Mouse (Mus musculus) limb, embryonic 11.5 days (tissue): ENCODE results near the gene Gbp5. TPM values are rescaled to one million over a fixed set of nuclear protein-coding genes. Genes with fewer than 3 reads are reported as not detected.

Experiments
- ATAC-seq: fragments of 200-750 bp; cut with Nextera tagmentation; 2 replicates; pipeline ENCODE4 v1.8.0; 2017; ENCODE audit warnings: low read depth; ENCODE audit not compliant: insufficient number of reproducible peaks, low FRiP score, low TSS enrichment
- DNase-seq: peaks from one replicate; pipeline ENCODE4 v3.0.0-alpha.2; 2015; ENCODE audit warnings: low spot score
- H3K27ac ChIP-seq: fragments of 300-500 bp; sonication (generic); replicated peaks from 2 replicates; pipeline ENCODE4 v1.5.1; 2014; ENCODE audit warnings: low read depth, mild to moderate bottlenecking, low read length
- H3K27me3 ChIP-seq: fragments of 300-500 bp; sonication (generic); 2 replicates; pipeline ENCODE4 v1.6.1; 2014; ENCODE audit warnings: mild to moderate bottlenecking, low read length, mixed read lengths; ENCODE audit not compliant: control insufficient read depth, insufficient read depth
- H3K36me3 ChIP-seq: fragments of 300-500 bp; sonication (generic); 2 replicates; pipeline ENCODE4 v1.6.1; 2014; ENCODE audit warnings: mild to moderate bottlenecking, low read length, moderate library complexity, mixed read lengths; ENCODE audit not compliant: control insufficient read depth, insufficient read depth
- H3K4me1 ChIP-seq: fragments of 300-500 bp; sonication (generic); 2 replicates; pipeline ENCODE4 v1.6.1; 2014; ENCODE audit warnings: low read length, mixed read lengths; ENCODE audit not compliant: control insufficient read depth, insufficient read depth
- H3K4me2 ChIP-seq: fragments of 300-500 bp; sonication (generic); 2 replicates; pipeline ENCODE4 v1.6.1; 2014; ENCODE audit warnings: low read depth, mild to moderate bottlenecking, moderate library complexity; ENCODE audit not compliant: severe bottlenecking
- H3K4me3 ChIP-seq: fragments of 300-500 bp; sonication (generic); 2 replicates; pipeline ENCODE4 v1.5.1; 2014; ENCODE audit warnings: low read depth, low read length
- H3K9ac ChIP-seq: fragments of 300-500 bp; sonication (generic); 2 replicates; pipeline ENCODE4 v1.6.1; 2014; ENCODE audit warnings: mild to moderate bottlenecking, low read length
- H3K9me3 ChIP-seq: fragments of 300-500 bp; sonication (generic); 2 replicates; pipeline ENCODE4 v1.6.1; 2016; ENCODE audit warnings: low read length; ENCODE audit not compliant: control insufficient read depth
- WGBS: fragments of 180-500 bp; shearing (Covaris S2); extraction: QIAGEN DNeasy Blood & Tissue Kit; methylation state at CpG from one replicate; pipeline ENCODE4 v1.1.7; 2014; 5-methylcytosine and 5-hydroxymethylcytosine counted together
- polyA plus RNA-seq: library from polyadenylated mRNA; unstranded; fragments of >200 nt; fragmentation: Nextera tagmentation; extraction: Ambion mirVana; gene quantifications from 2 replicates; pipeline ENCODE4 v1.2.1, GENCODE M21; 2014

Gene Gbp5
- polyA plus RNA-seq: not detected in 2 replicates

- Histone ChIP-seq H3K4me1 (no peaks in the 10 kb centered on the region), H3K9ac (no peak within 1 kb of the TSS), H3K36me3 (no peaks in the 10 kb centered on the region), H3K4me3 (no peak within 1 kb of the TSS), H3K27me3 (no peaks in the 10 kb centered on the region), H3K9me3 (no peaks in the 10 kb centered on the region), H3K27ac (no peak within 1 kb of the TSS), H3K4me2 (no peak within 1 kb of the TSS)
- no peak for ATAC-seq
- DNase-seq: no peak
- WGBS: 77% methylated on average over 6 of the region's 6 CpGs
These were observed at the start of gene Gbp5 for GRCm38 (mm10) chr3:142493536-142494061. Gbp5 (plus strand) TSS chr3:142493978.

- H3K27me3 ChIP-seq: no peaks in the 10 kb centered on the region
- no peaks in the 10 kb centered on the region for H3K36me3 ChIP-seq
- H3K9me3 ChIP-seq: no peaks in the 10 kb centered on the region
- ATAC-seq (no peak), DNase-seq (no peak)
- H3K4me2 ChIP-seq: no peak overlapping the region
- H3K9ac ChIP-seq: no peak overlapping the region
- WGBS: 84% methylated on average over 7 of the region's 7 CpGs
- H3K4me1 ChIP-seq: no peaks in the 10 kb centered on the region
- H3K27ac ChIP-seq: no peak overlapping the region
- H3K4me3 ChIP-seq: no peak overlapping the region
These were observed 39.6 kb upstream of the Gbp5 start for GRCm38 (mm10) chr3:142454198-142454597.

- no peak for DNase-seq
These were observed 34.5 kb upstream of the Gbp5 start for GRCm38 (mm10) chr3:142459241-142459640.

GRCm38 (mm10) chr3:142462764-142463751 lies 30.7 kb upstream of the Gbp5 start:
- DNase-seq (no peak), ATAC-seq (no peak)
- Histone ChIP-seq H3K27ac (no peak overlapping the region), H3K9me3 (no peaks in the 10 kb centered on the region), H3K27me3 (no peaks in the 10 kb centered on the region), H3K4me2 (no peak overlapping the region), H3K36me3 (no peaks in the 10 kb centered on the region), H3K4me3 (no peak overlapping the region), H3K9ac (no peak overlapping the region), H3K4me1 (peaks cover 6% of the 10 kb centered on the region; the same call in 1 of the 2 replicates)
- 84% methylated on average over 25 of the region's 25 CpGs for WGBS

More at GRCm38 (mm10) chr3:142459241-142459640, 34.5 kb upstream of the Gbp5 start:
- Histone ChIP-seq H3K27me3 (no peaks in the 10 kb centered on the region), H3K4me3 (no peak overlapping the region), H3K9me3 (no peaks in the 10 kb centered on the region), H3K4me2 (no peak overlapping the region), H3K4me1 (no peaks in the 10 kb centered on the region), H3K27ac (no peak overlapping the region), H3K9ac (no peak overlapping the region), H3K36me3 (no peaks in the 10 kb centered on the region)
- no peak for ATAC-seq
- WGBS: 58% methylated on average over 7 of the region's 7 CpGs

- Histone ChIP-seq H3K36me3 (no peaks in the 10 kb centered on the region), H3K4me2 (peak overlapping the region; percentile 21; the same call in 1 of the 2 replicates), H3K9me3 (no peaks in the 10 kb centered on the region), H3K4me3 (no peak overlapping the region), H3K27ac (no peak overlapping the region), H3K4me1 (no peaks in the 10 kb centered on the region), H3K27me3 (no peaks in the 10 kb centered on the region), H3K9ac (no peak overlapping the region)
- ATAC-seq (0 out of 2 replicates have a peak, but pooled peaks have one; percentile 31), DNase-seq (no peak)
- 20% methylated on average over 11 of the region's 11 CpGs for WGBS
These were observed 19.3 kb upstream of the Gbp5 start for GRCm38 (mm10) chr3:142474349-142474983.

- ATAC-seq (no peak), DNase-seq (peak; percentile 79)
- WGBS: 18% methylated on average over 4 of the region's 4 CpGs
- Histone ChIP-seq H3K36me3 (no peaks in the 10 kb centered on the region), H3K27me3 (no peaks in the 10 kb centered on the region), H3K9me3 (no peaks in the 10 kb centered on the region), H3K4me1 (no peaks in the 10 kb centered on the region), H3K9ac (no peak overlapping the region), H3K27ac (no peak overlapping the region), H3K4me3 (no peak overlapping the region), H3K4me2 (no peak overlapping the region)
These were observed 17.9 kb upstream of the Gbp5 start for GRCm38 (mm10) chr3:142475913-142476312.

GRCm38 (mm10) chr3:142477866-142478265 lies 15.9 kb upstream of the Gbp5 start:
- no peak for ATAC-seq
- H3K27ac ChIP-seq: no peak overlapping the region
- H3K4me1 ChIP-seq: no peaks in the 10 kb centered on the region
- no peak overlapping the region for H3K4me2 ChIP-seq
- H3K9me3 ChIP-seq: no peaks in the 10 kb centered on the region
- H3K9ac ChIP-seq: no peak overlapping the region
- 82% methylated on average over 5 of the region's 5 CpGs for WGBS
- no peak overlapping the region for H3K4me3 ChIP-seq
- H3K36me3 ChIP-seq: no peaks in the 10 kb centered on the region
- H3K27me3 ChIP-seq: no peaks in the 10 kb centered on the region
- DNase-seq: no peak

- Histone ChIP-seq H3K4me2 (no peak overlapping the region), H3K9me3 (no peaks in the 10 kb centered on the region), H3K27ac (no peak overlapping the region), H3K36me3 (no peaks in the 10 kb centered on the region), H3K4me3 (no peak overlapping the region), H3K27me3 (no peaks in the 10 kb centered on the region), H3K9ac (no peak overlapping the region), H3K4me1 (no peaks in the 10 kb centered on the region)
- WGBS: 85% methylated on average over 1 of the region's 1 CpGs
- DNase-seq: no peak
- ATAC-seq: no peak
These were observed 15.4 kb upstream of the Gbp5 start for GRCm38 (mm10) chr3:142478360-142478759.
